Mouse (Mus musculus): ENCODE results near the gene Fam120a. TPM values are rescaled to one million over a fixed set of nuclear protein-coding genes. Genes with fewer than 3 reads are reported as not detected.

The Fam120a gene
- polyA plus RNA-seq, 1 experiment from 2014 or later: 17.3 TPM

Other genes with a start within 250 kb of the Fam120a start
- 12.1 and 14.3 TPM in 2 replicates for gene Phf2, start 96.9 kb downstream of the Fam120a start, polyA plus RNA-seq (2014; fragmentation: Nextera tagmentation; extraction: Ambion mirVana)
- 27.1 and 29.0 TPM in 2 replicates for gene Wnk2, start 180.0 kb upstream of the Fam120a start, polyA plus RNA-seq (2014; fragmentation: Nextera tagmentation; extraction: Ambion mirVana)
- gene Ninj1, start 219.5 kb upstream of the Fam120a start, polyA plus RNA-seq (2014; fragmentation: Nextera tagmentation; extraction: Ambion mirVana): 15.3 and 22.0 TPM in 2 replicates
- 20.6 and 24.6 TPM in 2 replicates for gene Card19, start 248.0 kb upstream of the Fam120a start, polyA plus RNA-seq (2014; fragmentation: Nextera tagmentation; extraction: Ambion mirVana)